Mouse (Mus musculus) ovary, postnatal 36 days (tissue): Measurements from ENCODE around the gene Mad1l1.

Source experiments
- DNase-seq: peaks from one replicate; pipeline ENCODE4 v3.0.0; 2022; ENCODE audit warnings: low spot score, mixed read lengths

Mad1l1 gene

DNA sequence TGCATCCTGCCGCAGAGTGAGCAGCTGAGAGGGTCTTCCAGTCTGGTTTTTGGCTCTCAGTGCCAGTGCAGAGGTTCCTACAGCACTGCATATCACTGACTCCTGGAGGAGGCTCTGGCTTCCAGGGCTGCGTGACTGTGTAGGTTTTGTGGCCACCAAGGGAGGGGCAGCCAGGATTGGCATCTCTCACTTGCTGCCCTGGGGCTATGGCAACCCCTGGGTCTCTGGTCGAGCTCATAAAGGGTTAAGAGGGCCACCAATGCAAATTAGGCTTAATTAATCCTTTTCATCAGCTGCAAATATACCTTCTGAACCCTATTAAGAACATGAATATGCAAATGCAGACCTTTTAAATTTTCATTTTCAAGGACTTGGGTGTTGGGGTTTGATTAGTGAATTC, 318.8 kb downstream of the Mad1l1 start:
- DNase-seq: no peak

DNA sequence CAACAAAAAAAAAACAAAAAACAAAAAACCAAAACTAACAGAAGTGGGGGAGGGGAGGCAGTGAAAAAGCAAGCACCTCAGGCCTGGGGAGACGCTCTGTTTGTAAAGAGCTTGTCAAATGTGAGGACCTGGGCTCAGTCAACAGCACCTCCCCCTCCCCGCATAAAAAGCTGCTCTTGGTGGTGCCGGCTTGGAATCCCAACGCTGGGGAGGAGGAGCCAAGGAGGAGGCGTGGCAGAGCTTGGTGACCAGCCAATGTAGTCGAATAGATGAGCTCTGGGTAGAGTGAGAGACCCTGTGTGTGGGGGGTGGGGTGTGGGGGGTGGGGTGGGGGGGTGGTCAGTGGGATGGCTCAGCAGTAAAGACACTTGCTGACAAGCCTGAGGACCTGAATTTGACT, 322.4 kb downstream of the Mad1l1 start:
- no peak for DNase-seq

DNA sequence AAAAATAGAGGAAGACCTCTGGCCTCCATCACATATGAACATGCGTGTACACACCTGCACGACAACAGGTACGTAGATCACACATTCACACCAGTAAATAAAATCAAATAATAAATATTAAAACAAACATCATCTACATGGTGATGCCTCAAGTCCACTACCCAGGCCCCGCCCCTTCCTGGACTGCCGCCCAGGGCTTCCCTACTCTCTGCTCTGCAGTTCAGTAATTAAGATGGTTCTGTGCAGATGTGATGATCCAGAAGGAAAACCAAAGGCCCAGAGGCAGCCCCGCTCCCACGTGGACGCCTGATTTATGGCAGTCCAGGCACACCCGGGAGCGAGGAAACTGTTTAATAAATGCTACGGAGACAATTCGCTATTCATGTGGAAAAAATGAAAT, 323.0 kb downstream of the Mad1l1 start:
- peak; percentile 28 for DNase-seq

DNA sequence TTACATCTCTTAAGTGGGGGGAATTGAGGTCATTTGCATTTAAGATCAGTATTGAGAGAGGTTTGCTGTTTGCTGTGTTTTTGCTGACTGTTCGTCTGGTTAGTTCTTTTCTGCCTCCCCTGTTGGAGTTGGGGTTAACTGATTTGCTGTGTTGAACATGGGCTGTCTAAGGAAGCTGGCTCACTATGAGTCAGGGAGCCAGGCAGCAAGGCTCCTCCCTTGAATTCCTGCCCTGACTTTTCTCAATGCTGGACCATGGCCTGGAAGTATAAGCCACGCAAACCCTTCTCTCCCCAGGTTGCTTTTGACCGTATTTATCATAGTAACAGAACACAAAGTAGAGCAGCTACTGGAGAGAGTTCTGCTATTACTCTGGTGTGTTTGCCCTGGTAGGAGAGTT, 329.8 kb downstream of the Mad1l1 start:
- no peak for DNase-seq

DNA sequence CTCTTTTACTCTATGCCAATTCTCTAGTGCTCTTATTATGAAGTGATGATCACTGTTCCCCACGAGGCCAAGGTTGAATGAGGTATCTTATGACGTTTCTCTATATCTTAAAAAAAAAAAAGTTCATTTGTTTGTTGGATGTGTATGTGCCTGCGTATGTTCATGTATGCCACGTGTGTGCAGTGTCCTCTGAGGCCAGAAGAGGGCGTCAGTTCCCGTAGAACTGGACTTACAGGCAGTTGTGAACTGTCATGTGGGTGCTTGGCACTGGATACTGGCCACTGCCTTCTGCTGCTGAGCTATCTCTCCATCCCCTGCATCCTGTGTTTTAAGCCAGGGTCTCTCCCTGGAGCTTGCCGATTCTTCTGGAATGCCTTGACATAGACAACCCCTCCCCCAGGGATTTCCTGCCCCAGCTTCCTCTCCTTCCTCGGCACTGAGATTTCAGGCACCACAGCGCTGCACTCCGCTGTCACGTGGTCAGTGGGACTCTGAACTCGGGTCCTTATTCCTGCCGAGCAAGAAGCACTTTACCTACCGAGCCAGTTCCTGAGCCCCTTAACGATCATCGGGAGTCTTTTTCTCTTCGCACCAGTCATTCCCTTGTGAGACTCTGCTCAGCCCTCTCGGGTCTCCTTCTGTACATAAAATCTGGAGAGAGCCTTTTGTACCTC, 336.1 kb downstream of the Mad1l1 start:
- no peak for DNase-seq

DNA sequence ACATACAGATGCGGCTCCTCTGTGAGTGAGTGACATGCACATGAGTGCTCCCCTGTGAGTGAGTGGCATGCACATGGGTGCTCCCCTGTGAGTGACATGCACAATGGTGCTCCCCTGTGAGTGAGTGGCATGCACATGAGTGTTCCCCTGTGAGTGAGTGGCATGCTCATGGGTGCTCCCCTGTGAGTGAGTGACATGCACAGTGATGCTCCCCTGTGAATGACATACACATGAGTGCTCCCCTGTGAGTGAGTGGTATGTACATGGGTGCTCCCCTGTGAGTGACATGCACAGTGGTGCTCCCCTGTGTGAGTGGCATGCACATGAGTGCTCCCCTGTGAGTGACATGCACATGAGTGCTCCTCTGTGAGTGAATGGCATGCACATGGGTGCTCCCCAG, 339.4 kb downstream of the Mad1l1 start:
- no peak for DNase-seq

DNA sequence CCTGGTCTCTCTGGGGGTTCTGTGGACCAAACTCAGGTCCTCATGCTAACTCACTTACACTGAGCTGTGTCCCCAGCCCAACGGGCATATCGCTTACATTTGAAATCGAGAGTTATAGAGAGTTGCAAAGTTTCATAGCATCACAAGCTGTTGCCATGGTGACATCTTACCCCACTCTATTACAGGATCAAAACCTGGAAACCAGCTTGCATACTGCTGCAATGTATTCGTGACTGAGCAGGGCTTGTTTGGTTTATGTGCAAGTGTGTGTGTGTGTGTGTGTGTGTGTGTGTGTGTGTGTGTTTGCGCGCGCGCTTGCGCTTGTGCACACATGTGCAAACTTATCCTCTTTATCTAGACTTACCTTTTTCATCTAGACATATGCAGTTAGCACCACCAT, 342.0 kb downstream of the Mad1l1 start:
- no peak for DNase-seq

DNA sequence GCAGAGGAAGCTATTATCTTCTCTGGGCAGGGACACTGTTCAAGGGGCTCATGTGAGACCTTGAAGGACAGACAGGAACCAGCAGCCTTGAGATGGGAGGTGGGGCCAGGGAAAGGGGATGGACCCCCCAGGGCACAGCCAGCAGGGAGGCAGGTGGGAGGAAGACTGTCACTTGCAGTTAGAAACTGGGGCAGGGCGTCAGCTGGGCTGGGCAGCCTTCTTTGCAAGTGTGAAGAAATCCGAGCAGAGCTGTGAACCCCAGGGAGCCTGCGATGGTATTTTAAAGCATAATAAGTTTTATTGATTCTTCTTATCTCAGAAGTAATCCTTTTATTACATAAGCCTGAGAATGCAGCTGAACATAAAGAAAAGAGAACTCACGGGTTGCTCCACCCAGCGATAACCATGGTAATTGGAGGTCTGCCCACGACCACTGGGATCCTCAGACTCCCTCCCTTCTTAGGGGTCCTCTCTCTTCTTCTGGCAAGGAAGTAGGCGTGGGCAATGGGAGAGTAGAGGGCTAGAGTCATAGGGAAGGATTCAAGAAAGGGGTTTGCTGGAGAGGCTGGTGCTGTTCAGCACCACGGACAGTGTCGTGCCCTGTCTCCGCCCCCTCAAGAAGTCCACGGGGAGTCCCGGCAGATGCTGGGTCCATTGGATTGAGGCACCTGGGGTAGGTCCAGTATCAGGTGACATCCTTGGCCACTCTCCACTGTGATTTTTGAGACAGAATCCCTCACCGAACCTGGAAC, 342.7 kb downstream of the Mad1l1 start:
- DNase-seq: peak; percentile 46

DNA sequence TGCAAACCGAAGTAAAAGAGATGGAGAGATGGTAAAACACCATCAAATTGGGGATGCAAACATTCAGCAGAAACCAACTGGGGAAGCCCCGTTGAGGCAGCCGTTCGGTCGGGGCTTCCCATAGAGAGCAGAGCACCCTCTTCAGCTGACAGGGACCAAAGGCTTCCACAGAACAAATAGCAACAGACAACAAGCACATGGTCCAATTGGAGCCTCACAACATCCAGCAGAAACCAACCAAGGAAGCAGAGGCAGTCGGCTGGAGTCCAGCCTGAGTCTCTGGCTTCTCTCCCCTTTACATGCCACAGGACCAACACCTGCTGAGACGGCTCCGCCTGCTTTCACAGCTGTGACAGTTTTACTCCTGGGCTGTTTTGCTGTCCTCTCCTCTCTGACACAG, 343.9 kb downstream of the Mad1l1 start:
- DNase-seq: no peak

DNA sequence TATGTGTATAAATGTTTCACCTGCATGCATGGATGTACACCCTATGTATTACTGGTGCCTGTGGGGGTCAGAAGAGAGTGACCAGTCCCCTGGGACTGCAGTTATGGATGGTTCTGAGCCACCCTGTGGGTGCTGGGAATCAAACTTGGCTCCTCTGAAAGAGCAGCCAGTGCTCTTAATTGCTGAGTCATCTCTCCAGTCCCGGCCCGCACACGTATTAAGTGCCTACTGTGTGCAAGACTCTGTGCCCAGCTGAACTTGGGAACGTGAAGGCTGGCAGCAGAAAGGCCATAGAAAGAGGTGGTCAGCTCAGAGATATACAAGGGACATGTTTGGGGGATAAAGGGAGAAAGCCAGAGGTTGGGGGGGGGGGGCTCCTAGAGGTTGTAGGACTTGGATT, 344.8 kb downstream of the Mad1l1 start:
- DNase-seq: no peak

DNA sequence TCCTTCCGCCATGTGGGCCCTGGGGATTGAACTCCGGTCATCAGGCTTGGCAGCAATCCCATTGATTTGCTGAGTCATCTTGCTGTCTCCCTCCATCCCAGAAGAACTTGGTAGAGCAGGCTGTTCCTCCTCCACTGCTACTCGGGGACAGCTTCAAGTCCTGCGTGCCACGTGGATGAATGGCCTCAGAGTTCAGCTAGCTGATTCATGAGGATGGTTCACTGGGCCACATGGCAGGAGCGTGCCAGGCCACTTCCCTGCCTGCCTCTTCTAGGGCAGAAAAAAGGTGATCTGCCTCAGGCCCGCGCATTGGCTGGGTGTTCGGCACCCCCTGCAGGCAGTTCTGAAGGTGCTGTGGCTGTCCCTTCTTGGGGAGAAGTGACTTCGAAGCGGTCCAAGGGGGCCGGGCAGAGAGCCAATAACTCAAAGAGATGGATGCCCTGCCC, 351.1 kb downstream of the Mad1l1 start:
- DNase-seq: peak; percentile 15

DNA sequence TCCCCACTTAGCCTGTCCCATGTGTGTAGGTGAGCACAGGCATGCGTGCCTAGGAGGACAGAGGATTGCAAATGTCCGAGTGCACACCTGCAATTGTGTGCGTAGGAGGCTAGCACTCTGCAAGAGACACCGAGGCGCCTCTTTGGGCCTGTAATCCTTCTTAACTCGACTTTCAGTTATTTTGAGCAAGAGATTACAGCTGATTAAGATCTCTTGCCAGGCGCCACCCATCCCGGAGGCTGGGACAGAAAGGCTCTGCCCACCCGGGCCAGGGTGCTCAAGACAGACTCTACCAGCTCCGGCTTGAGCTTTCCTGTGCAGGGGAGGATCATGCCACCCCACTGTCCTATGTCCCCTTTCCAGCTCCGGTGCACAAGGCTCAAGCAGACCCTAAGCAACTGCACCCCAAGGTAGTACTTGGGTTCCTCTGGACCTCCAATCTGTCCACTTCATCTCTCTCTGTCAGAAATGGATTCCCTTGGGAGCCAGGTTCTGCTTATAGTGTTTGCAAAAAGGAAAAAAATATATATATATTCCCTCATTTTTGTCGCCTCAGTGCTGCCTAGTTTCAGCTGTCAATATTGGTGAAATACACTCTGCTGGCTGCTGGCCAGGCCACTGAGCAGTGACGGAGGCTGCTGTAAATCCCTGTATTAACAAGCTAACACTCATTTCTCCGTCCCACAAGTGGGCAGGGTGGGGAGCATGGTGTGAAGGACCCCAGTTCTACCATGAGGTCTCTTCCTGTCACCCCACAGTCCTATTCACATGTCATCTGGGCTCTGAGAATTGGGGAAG, 352.0 kb downstream of the Mad1l1 start:
- no peak for DNase-seq

DNA sequence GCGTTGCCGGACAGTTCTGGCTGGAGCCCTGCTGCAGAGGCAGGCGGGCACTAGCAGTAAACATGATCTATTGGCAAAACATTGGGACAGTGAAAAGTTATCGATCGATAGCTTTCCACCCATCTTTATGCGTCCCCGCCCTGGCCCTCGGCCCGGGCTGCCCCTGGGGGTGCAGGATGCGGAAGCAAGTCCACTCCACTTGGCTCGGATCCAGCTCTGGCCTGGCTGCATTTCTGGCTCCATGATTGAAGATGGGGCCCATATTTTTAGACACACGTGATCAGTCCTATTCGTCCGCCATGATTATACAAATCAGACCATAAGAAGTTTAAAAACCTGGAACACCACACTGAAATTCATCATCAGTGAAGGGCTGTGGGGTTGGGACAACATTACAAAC, 355.8 kb downstream of the Mad1l1 start:
- no peak for DNase-seq

DNA sequence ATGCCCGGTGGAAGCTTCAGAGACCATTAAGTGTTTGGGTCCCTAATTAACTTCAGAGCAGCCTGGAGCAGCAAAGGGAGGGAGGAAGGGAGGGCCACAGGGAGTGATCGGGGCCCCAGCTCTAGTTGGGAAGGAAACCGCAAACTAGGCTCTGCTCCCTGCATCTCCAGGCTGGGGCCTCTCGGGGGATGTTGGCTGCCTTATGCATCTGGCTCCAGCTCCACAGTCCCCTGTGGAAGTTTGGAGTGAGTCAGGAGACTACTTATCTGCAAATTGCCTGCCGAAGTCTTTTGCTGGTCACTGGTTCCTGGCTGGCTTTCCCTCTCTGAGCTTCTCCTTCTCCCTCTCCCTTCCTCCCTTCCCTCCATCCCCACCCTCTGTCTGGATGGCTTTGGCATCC, 357.0 kb downstream of the Mad1l1 start:
- DNase-seq: no peak

DNA sequence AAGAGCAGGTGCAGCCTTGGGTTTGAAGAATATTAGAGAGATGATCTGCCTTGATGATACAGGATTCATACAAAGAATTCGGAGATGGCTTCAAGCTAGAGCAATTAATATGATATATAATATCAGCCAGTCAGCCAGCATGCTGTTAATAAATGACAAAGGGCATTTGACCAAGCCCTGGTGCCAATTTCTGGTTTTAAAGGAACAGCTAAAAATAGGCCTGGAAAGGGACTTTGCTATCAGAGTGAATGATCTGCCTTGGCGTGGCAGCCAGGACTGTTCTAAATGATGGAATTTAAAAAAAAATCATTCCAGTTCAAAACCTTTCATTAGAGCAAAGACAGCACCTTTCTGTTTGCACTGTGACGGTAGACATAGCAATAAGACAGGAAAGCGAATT, 361.6 kb downstream of the Mad1l1 start:
- no peak for DNase-seq
